Mouse (Mus musculus) macrophage (primary cell): ENCODE measurements around the gene Usp1. TPM values are rescaled to one million over a fixed set of nuclear protein-coding genes. Genes with fewer than 3 reads are reported as not detected.
A peak's percentile ranks its signal among the peaks of the same experiment; 100 is the strongest.

Experiments
- H3K27ac ChIP-seq: fragments of 350-480 bp; formaldehyde crosslinking; 2 replicates; pipeline ENCODE4 v1.9.0; 2021
- H3K36me3 ChIP-seq: fragments of 350-480 bp; formaldehyde crosslinking; 2 replicates; pipeline ENCODE4 v1.9.0; 2021; ENCODE audit errors: inconsistent target
- H3K4me3 ChIP-seq: fragments of 350-480 bp; formaldehyde crosslinking; 2 replicates; pipeline ENCODE4 v1.9.0; 2021; ENCODE audit errors: inconsistent target
- H3K79me2 ChIP-seq: fragments of 350-480 bp; formaldehyde crosslinking; 2 replicates; pipeline ENCODE4 v1.9.0; 2021; ENCODE audit errors: inconsistent target
- WGBS: methylation state at CpG from one replicate; pipeline ENCODE4 v1.1.7; 2026; ENCODE audit warnings: inconsistent platforms; ENCODE audit not compliant: missing documents; 5-methylcytosine and 5-hydroxymethylcytosine counted together
- polyA plus RNA-seq: library from polyadenylated mRNA; stranded (reverse); fragments of 250-400 nt; gene quantifications from 3 replicates; pipeline ENCODE4 v1.2.4, GENCODE M21; 2018; ENCODE audit warnings: inconsistent platforms
- total RNA-seq, 78 experiments: library from RNA; depleted of rRNA; stranded (reverse); fragments of 250-400 nt; gene quantifications; 1 replicate in 9 of 78; 2 replicates in 24 of 78; 3 replicates in 43 of 78; 4 replicates in 2 of 78; pipeline ENCODE4 v1.2.4; 2018; ENCODE audit warnings: inconsistent platforms in 56 of 78

Usp1 gene
- total RNA-seq (2018; cell fraction: chromatin; rRNA removed), result 10 to 100 TPM in 10 of 26 experiments, 1 to 10 TPM in 16; 1.8 to 24.0 (median 8.8) TPM
- total RNA-seq (2018; cell fraction: cytosol; rRNA removed), result 10 to 100 TPM; 10.6 to 29.0 (median 21.1) TPM
- total RNA-seq (2018; cell fraction: nucleus; rRNA removed), result 10 to 100 TPM in 20 of 26 experiments, 1 to 10 TPM in 6; 4.6 to 40.4 (median 15.8) TPM
- 15.0 to 35.3 TPM (median 29.0 TPM) in 3 replicates for polyA plus RNA-seq

GRCm38 (mm10) chr4:98923568-98924070 lies at the start of gene Usp1:
TSS of gene Usp1 (plus strand) at chr4:98923810.
- H3K79me2 ChIP-seq, result peaks cover 44% of the 10 kb centered on the region
- H3K27ac ChIP-seq, result peak within 1 kb of the TSS; percentile 86
- WGBS, result 1% methylated on average over 58 of the region's 67 CpGs
- H3K4me3 ChIP-seq, result peak within 1 kb of the TSS; percentile 87
- no peaks in the 10 kb centered on the region for H3K36me3 ChIP-seq

GRCm38 (mm10) chr4:98882706-98883105 lies 40.9 kb upstream of the Usp1 start:
- no peak overlapping the region for H3K4me3 ChIP-seq
- H3K27ac ChIP-seq, result no peak overlapping the region
- H3K79me2 ChIP-seq, result no peaks in the 10 kb centered on the region
- no peaks in the 10 kb centered on the region for H3K36me3 ChIP-seq
- 69% methylated on average over 3 of the region's 3 CpGs for WGBS

GRCm38 (mm10) chr4:98886377-98886776 lies 37.2 kb upstream of the Usp1 start:
- H3K79me2 ChIP-seq, result no peaks in the 10 kb centered on the region
- H3K36me3 ChIP-seq, result no peaks in the 10 kb centered on the region
- H3K4me3 ChIP-seq, result no peak overlapping the region
- WGBS, result 67% methylated on average over 4 of the region's 4 CpGs
- H3K27ac ChIP-seq, result no peak overlapping the region

- Histone ChIP-seq H3K36me3 (no peaks in the 10 kb centered on the region), H3K79me2 (no peaks in the 10 kb centered on the region), H3K27ac (no peak overlapping the region), H3K4me3 (no peak overlapping the region)
- 22% methylated on average over 9 of the region's 10 CpGs for whole genome bisulfite sequencing
Measured at GRCm38 (mm10) chr4:98887148-98887547, 36.5 kb upstream of the Usp1 start.

- Histone ChIP-seq H3K27ac (no peak overlapping the region), H3K79me2 (no peaks in the 10 kb centered on the region), H3K36me3 (no peaks in the 10 kb centered on the region), H3K4me3 (no peak overlapping the region)
- 93% methylated on average over 5 of the region's 5 CpGs for WGBS
Measured at GRCm38 (mm10) chr4:98910246-98910645, 13.4 kb upstream of the Usp1 start.

- no peaks in the 10 kb centered on the region for H3K79me2 ChIP-seq
- WGBS, result 88% methylated on average over 2 of the region's 2 CpGs
- no peak overlapping the region for H3K4me3 ChIP-seq
- no peak overlapping the region for H3K27ac ChIP-seq
- H3K36me3 ChIP-seq, result no peaks in the 10 kb centered on the region
Measured at GRCm38 (mm10) chr4:98917724-98918123, 5.9 kb upstream of the Usp1 start.

GRCm38 (mm10) chr4:98918204-98918603 lies 5.4 kb upstream of the Usp1 start:
- 100% methylated on average over 1 of the region's 1 CpGs for WGBS
- no peaks in the 10 kb centered on the region for H3K79me2 ChIP-seq
- no peak overlapping the region for H3K27ac ChIP-seq
- no peaks in the 10 kb centered on the region for H3K36me3 ChIP-seq
- no peak overlapping the region for H3K4me3 ChIP-seq

- H3K79me2 ChIP-seq, result peaks cover 17% of the 10 kb centered on the region
- WGBS, result 62% methylated on average over 4 of the region's 4 CpGs
- no peak overlapping the region for H3K27ac ChIP-seq
Measured at GRCm38 (mm10) chr4:98920896-98921295, 2.7 kb upstream of the Usp1 start.

GRCm38 (mm10) chr4:98922061-98922642 lies 1.5 kb upstream of the Usp1 start:
- Histone ChIP-seq H3K4me3 (peak overlapping the region; percentile 87), H3K36me3 (no peaks in the 10 kb centered on the region), H3K27ac (peak overlapping the region; percentile 86), H3K79me2 (peaks cover 29% of the 10 kb centered on the region)
- 12% methylated on average over 18 of the region's 18 CpGs for WGBS

More at GRCm38 (mm10) chr4:98920896-98921295, 2.7 kb upstream of the Usp1 start:
- Histone ChIP-seq H3K4me3 (no peak overlapping the region), H3K36me3 (no peaks in the 10 kb centered on the region)

GRCm38 (mm10) chr4:98922643-98923567 lies 705 bp upstream of the Usp1 start:
- WGBS, result under 1% methylated on average over 45 of the region's 53 CpGs
- H3K36me3 ChIP-seq, result no peaks in the 10 kb centered on the region

GRCm38 (mm10) chr4:98924071-98924905 lies 678 bp downstream of the Usp1 start:
- no peaks in the 10 kb centered on the region for H3K36me3 ChIP-seq
- peaks cover 51% of the 10 kb centered on the region for H3K79me2 ChIP-seq
- H3K4me3 ChIP-seq, result peak overlapping the region; percentile 76
- under 1% methylated on average over 61 of the region's 66 CpGs for WGBS
- peak overlapping the region; percentile 41 for H3K27ac ChIP-seq

More at GRCm38 (mm10) chr4:98922643-98923567, 705 bp upstream of the Usp1 start:
- H3K4me3 ChIP-seq, result peak overlapping the region; percentile 87
- peak overlapping the region; percentile 86 for H3K27ac ChIP-seq
- H3K79me2 ChIP-seq, result peaks cover 37% of the 10 kb centered on the region

GRCm38 (mm10) chr4:98924906-98925178 lies 1.2 kb downstream of the Usp1 start:
- WGBS, result 5% methylated on average over 2 of the region's 2 CpGs
- H3K36me3 ChIP-seq, result no peaks in the 10 kb centered on the region
- H3K27ac ChIP-seq, result peak overlapping the region; percentile 41
- H3K79me2 ChIP-seq, result peaks cover 56% of the 10 kb centered on the region
- H3K4me3 ChIP-seq, result peak overlapping the region; percentile 76

GRCm38 (mm10) chr4:98925250-98925781 lies 1.7 kb downstream of the Usp1 start:
- Histone ChIP-seq H3K36me3 (no peaks in the 10 kb centered on the region), H3K27ac (0 out of 2 replicates have a peak overlapping the region, but pooled peaks have one; percentile 41), H3K4me3 (peak overlapping the region; percentile 76), H3K79me2 (peaks cover 61% of the 10 kb centered on the region)
- 17% methylated on average over 6 of the region's 6 CpGs for WGBS

GRCm38 (mm10) chr4:98936036-98936435 lies 12.4 kb downstream of the Usp1 start:
- 89% methylated on average over 6 of the region's 6 CpGs for WGBS

More at GRCm38 (mm10) chr4:98936036-98936435, 12.4 kb downstream of the Usp1 start:
- Histone ChIP-seq H3K79me2 (no peaks in the 10 kb centered on the region), H3K36me3 (peaks cover 23% of the 10 kb centered on the region; the same call in 1 of the 2 replicates), H3K27ac (no peak overlapping the region), H3K4me3 (no peak overlapping the region)
